Mouse (Mus musculus): ENCODE results near the gene Plekhg6. TPM values are rescaled to one million over a fixed set of nuclear protein-coding genes. Genes with fewer than 3 reads are reported as not detected.
A peak's percentile ranks its signal among the peaks of the same experiment; 100 is the strongest.

Plekhg6 gene
- 0.12 and 0.19 TPM in 2 replicates for polyA plus RNA-seq (2014; fragmentation: Nextera tagmentation; extraction: Ambion mirVana)

- peaks cover 35% of the 10 kb centered on the region for H3K27me3 ChIP-seq (ENCODE audit: control insufficient read depth, insufficient read depth, low read length)
- peak within 1 kb of the TSS; percentile 9 for H3K4me3 ChIP-seq (ENCODE audit: low read depth, low read length)
- ATAC-seq (replicated peaks; ENCODE audit: low FRiP score) = no peak
- no peak within 1 kb of the TSS for H3K27ac ChIP-seq (ENCODE audit: low read depth, low read length)
- no peaks in the 10 kb centered on the region for H3K9me3 ChIP-seq (ENCODE audit: control insufficient read depth, low read length)
- peaks cover 6% of the 10 kb centered on the region; the same call in 1 of the 2 replicates for H3K4me1 ChIP-seq (replicated peaks; ENCODE audit: control insufficient read depth, insufficient read depth, low read length)
- no peak within 1 kb of the TSS for H3K9ac ChIP-seq (ENCODE audit: low read length)
- WGBS = 10% methylated on average over 38 of the region's 40 CpGs
- no peak for DNase-seq (ENCODE audit: low spot score)
- H3K36me3 ChIP-seq (ENCODE audit: control insufficient read depth, insufficient read depth, low read length) = no peaks in the 10 kb centered on the region
- H3K4me2 ChIP-seq (ENCODE audit: low read depth, low read length, severe bottlenecking) = peak within 1 kb of the TSS; percentile 44
Measured at GRCm38 (mm10) chr6:125380372-125381360, at the start of gene Plekhg6. TSS of gene Plekhg6 (minus strand) at chr6:125380793.

GRCm38 (mm10) chr6:125429741-125430140 lies 49.1 kb upstream of the Plekhg6 start:
- Histone ChIP-seq H3K4me2 (ENCODE audit: low read depth, low read length, severe bottlenecking) (no peak overlapping the region), H3K4me3 (ENCODE audit: low read depth, low read length) (no peak overlapping the region), H3K4me1 (replicated peaks; ENCODE audit: control insufficient read depth, insufficient read depth, low read length) (peaks cover 4% of the 10 kb centered on the region; the same call in 1 of the 2 replicates), H3K27me3 (ENCODE audit: control insufficient read depth, insufficient read depth, low read length) (no peaks in the 10 kb centered on the region), H3K27ac (ENCODE audit: low read depth, low read length) (no peak overlapping the region), H3K36me3 (ENCODE audit: control insufficient read depth, insufficient read depth, low read length) (no peaks in the 10 kb centered on the region), H3K9ac (ENCODE audit: low read length) (no peak overlapping the region), H3K9me3 (ENCODE audit: control insufficient read depth, low read length) (no peaks in the 10 kb centered on the region)
- DNase-seq (ENCODE audit: low spot score) (no peak), ATAC-seq (replicated peaks; ENCODE audit: low FRiP score) (no peak)
- 94% methylated on average over 6 of the region's 6 CpGs for WGBS

- H3K4me1 ChIP-seq (replicated peaks; ENCODE audit: control insufficient read depth, insufficient read depth, low read length) = peaks cover 4% of the 10 kb centered on the region; the same call in 1 of the 2 replicates
- H3K27me3 ChIP-seq (ENCODE audit: control insufficient read depth, insufficient read depth, low read length) = no peaks in the 10 kb centered on the region
- peak; percentile 81 for ATAC-seq (replicated peaks; ENCODE audit: low FRiP score)
- peak overlapping the region; percentile 87 for H3K4me2 ChIP-seq (ENCODE audit: low read depth, low read length, severe bottlenecking)
- peak overlapping the region; percentile 43 for H3K4me3 ChIP-seq (ENCODE audit: low read depth, low read length)
- DNase-seq (ENCODE audit: low spot score) = peak; percentile 92
- no peak overlapping the region for H3K27ac ChIP-seq (ENCODE audit: low read depth, low read length)
- 3% methylated on average over 25 of the region's 25 CpGs for WGBS
- H3K9ac ChIP-seq (ENCODE audit: low read length) = peak overlapping the region; percentile 76
- no peaks in the 10 kb centered on the region for H3K36me3 ChIP-seq (ENCODE audit: control insufficient read depth, insufficient read depth, low read length)
- no peaks in the 10 kb centered on the region for H3K9me3 ChIP-seq (ENCODE audit: control insufficient read depth, low read length)
Measured at GRCm38 (mm10) chr6:125426383-125427360, 46.1 kb upstream of the Plekhg6 start.

- no peaks in the 10 kb centered on the region for H3K36me3 ChIP-seq (ENCODE audit: control insufficient read depth, insufficient read depth, low read length)
- H3K27ac ChIP-seq (ENCODE audit: low read depth, low read length) = no peak overlapping the region
- H3K4me3 ChIP-seq (ENCODE audit: low read depth, low read length) = no peak overlapping the region
- H3K9me3 ChIP-seq (ENCODE audit: control insufficient read depth, low read length) = no peaks in the 10 kb centered on the region
- H3K4me1 ChIP-seq (replicated peaks; ENCODE audit: control insufficient read depth, insufficient read depth, low read length) = peaks cover 4% of the 10 kb centered on the region; the same call in 1 of the 2 replicates
- no peak for ATAC-seq (replicated peaks; ENCODE audit: low FRiP score)
- no peaks in the 10 kb centered on the region for H3K27me3 ChIP-seq (ENCODE audit: control insufficient read depth, insufficient read depth, low read length)
- DNase-seq (ENCODE audit: low spot score) = no peak
- 60% methylated on average over 15 of the region's 15 CpGs for WGBS
- H3K9ac ChIP-seq (ENCODE audit: low read length) = no peak overlapping the region
- H3K4me2 ChIP-seq (ENCODE audit: low read depth, low read length, severe bottlenecking) = no peak overlapping the region
Measured at GRCm38 (mm10) chr6:125425205-125426090, 44.9 kb upstream of the Plekhg6 start.

GRCm38 (mm10) chr6:125424156-125424555 lies 43.6 kb upstream of the Plekhg6 start:
- Histone ChIP-seq H3K27me3 (ENCODE audit: control insufficient read depth, insufficient read depth, low read length) (no peaks in the 10 kb centered on the region), H3K4me3 (ENCODE audit: low read depth, low read length) (no peak overlapping the region), H3K36me3 (ENCODE audit: control insufficient read depth, insufficient read depth, low read length) (no peaks in the 10 kb centered on the region), H3K9ac (ENCODE audit: low read length) (no peak overlapping the region), H3K9me3 (ENCODE audit: control insufficient read depth, low read length) (no peaks in the 10 kb centered on the region), H3K27ac (ENCODE audit: low read depth, low read length) (no peak overlapping the region), H3K4me2 (ENCODE audit: low read depth, low read length, severe bottlenecking) (no peak overlapping the region), H3K4me1 (replicated peaks; ENCODE audit: control insufficient read depth, insufficient read depth, low read length) (peaks cover 3% of the 10 kb centered on the region; the same call in 1 of the 2 replicates)
- ATAC-seq (replicated peaks; ENCODE audit: low FRiP score) (no peak), DNase-seq (ENCODE audit: low spot score) (no peak)
- 71% methylated on average over 3 of the region's 3 CpGs for WGBS

- no peaks in the 10 kb centered on the region for H3K9me3 ChIP-seq (ENCODE audit: control insufficient read depth, low read length)
- DNase-seq (ENCODE audit: low spot score) (no peak), ATAC-seq (replicated peaks; ENCODE audit: low FRiP score) (no peak)
- H3K36me3 ChIP-seq (ENCODE audit: control insufficient read depth, insufficient read depth, low read length) = no peaks in the 10 kb centered on the region
- H3K4me3 ChIP-seq (ENCODE audit: low read depth, low read length) = no peak overlapping the region
- 37% methylated on average over 13 of the region's 13 CpGs for WGBS
- H3K9ac ChIP-seq (ENCODE audit: low read length) = no peak overlapping the region
- no peak overlapping the region for H3K4me2 ChIP-seq (ENCODE audit: low read depth, low read length, severe bottlenecking)
- H3K4me1 ChIP-seq (replicated peaks; ENCODE audit: control insufficient read depth, insufficient read depth, low read length) = peaks cover 5% of the 10 kb centered on the region; the same call in 1 of the 2 replicates
- no peaks in the 10 kb centered on the region for H3K27me3 ChIP-seq (ENCODE audit: control insufficient read depth, insufficient read depth, low read length)
- no peak overlapping the region for H3K27ac ChIP-seq (ENCODE audit: low read depth, low read length)
Measured at GRCm38 (mm10) chr6:125423507-125423906, 42.9 kb upstream of the Plekhg6 start.

- Histone ChIP-seq H3K27ac (ENCODE audit: low read depth, low read length) (no peak overlapping the region), H3K4me1 (replicated peaks; ENCODE audit: control insufficient read depth, insufficient read depth, low read length) (peaks cover 5% of the 10 kb centered on the region; the same call in 1 of the 2 replicates), H3K4me3 (ENCODE audit: low read depth, low read length) (no peak overlapping the region), H3K27me3 (ENCODE audit: control insufficient read depth, insufficient read depth, low read length) (no peaks in the 10 kb centered on the region), H3K36me3 (ENCODE audit: control insufficient read depth, insufficient read depth, low read length) (no peaks in the 10 kb centered on the region), H3K9ac (ENCODE audit: low read length) (no peak overlapping the region), H3K9me3 (ENCODE audit: control insufficient read depth, low read length) (no peaks in the 10 kb centered on the region), H3K4me2 (ENCODE audit: low read depth, low read length, severe bottlenecking) (peak overlapping the region; percentile 34; the same call in 1 of the 2 replicates)
- ATAC-seq (replicated peaks; ENCODE audit: low FRiP score) (no peak), DNase-seq (ENCODE audit: low spot score) (no peak)
- WGBS = 55% methylated on average over 3 of the region's 3 CpGs
Measured at GRCm38 (mm10) chr6:125423099-125423498, 42.5 kb upstream of the Plekhg6 start.
